Mouse (Mus musculus): ENCODE measurements around the gene Col3a1.

Col3a1 gene

DNA sequence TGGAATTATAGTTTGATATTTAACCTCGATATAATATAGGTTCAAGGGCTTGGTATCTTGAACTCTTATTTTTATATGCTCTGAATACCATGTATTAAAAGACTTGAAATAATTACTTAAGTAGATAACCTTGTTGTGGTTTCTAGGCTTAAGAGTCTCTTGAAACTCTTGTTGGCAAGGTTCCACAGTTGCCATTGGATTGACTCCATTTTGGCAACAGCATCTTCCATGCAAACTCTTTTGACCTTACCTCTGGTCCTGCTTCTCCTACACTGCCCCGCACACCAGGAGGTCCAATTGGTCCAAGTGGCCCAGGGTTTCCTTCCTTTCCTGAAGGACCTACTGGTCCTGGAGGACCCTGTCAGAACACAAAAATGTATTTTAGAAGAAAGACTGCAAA, 70.5 kb downstream of the Col3a1 start:
- DNase-seq (ENCODE audit: low spot score in 2 of 2) = no peak

Measured in frontal cortex, postnatal 14 days (tissue).